9 mouse cellular contexts compared by ENCODE assay signal in the genomic region with DNA sequence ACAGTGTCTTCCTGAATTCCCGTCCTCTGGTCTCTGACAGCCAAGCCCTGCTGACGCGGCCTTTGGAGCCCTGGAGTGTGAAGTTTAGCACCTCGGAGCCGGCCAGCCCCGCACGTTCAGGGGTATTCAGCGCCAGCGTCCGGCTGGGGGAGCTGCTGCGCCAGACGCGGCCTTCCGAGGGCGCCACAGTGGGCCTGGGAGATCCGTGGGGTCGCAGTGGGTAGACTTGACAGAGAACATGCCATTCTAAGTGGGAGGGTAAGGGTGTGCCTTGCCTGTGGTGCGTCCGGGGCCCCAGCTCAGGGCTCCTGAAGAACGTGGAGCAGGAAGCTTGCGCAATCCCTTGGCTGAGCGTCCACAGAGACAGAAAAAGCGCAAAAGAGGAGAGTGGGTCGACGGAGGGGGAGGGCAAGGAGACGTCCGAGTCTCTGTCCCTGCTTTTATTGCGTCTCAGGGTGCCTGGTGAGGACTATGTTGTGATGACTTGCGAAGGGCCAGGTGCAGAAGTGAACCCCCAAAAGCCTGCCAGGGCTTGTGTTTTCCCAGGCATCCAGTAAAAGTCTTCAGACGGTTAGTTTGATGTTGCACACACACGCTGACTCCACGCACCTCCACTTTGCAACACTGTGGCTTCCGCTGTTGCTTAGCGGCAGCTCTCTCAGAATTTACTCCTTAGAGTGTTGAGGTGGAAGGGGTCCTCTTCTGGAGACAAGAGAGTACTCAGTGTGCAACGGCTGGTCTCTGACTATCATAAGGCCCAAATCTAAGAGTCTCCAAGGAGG. TPM values are rescaled to one million over a fixed set of nuclear protein-coding genes. Genes with fewer than 3 reads are reported as not detected.
DNase-seq lines count a peak whose midpoint lies in the region; ATAC-seq lines count a peak whose summit lies in the region.
"Had no signal": no experiment of that assay in that cellular context is flagged by ENCODE, and none has a peak within 500 bp of the region (broad histone marks: within the 10 kb centered on the region; RNA-seq: fewer than 3 reads in every experiment).

No protein-coding gene starts in this region.

- DNase-seq in right cerebral cortex, postnatal 14 days = peak; percentile 29
- DNase-seq in right cerebral cortex, postnatal 4 days = no peak
- peak; percentile 55 to 62 for DNase-seq in cerebellum, postnatal 10 days
- peak; percentile 64 for DNase-seq in kidney, postnatal 10 days
- peak; percentile 75 for DNase-seq in lung, postnatal 25 days (ENCODE audit: low spot score)
- peak; percentile 72 for DNase-seq in testis, postnatal 10 days (ENCODE audit: low spot score)
- DNase-seq in right cerebral cortex, postnatal 25 days = no peak

- H3K9ac ChIP-seq in heart, embryonic 13.5 days = peak overlapping the region; percentile 47; the same call in 1 of the 2 replicates
- H3K9ac ChIP-seq: neural tube, embryonic 12.5 days had no signal

- H3K4me3 ChIP-seq in heart, embryonic 13.5 days = peak overlapping the region; percentile 11

- H3K9me3 ChIP-seq in heart, embryonic 13.5 days = no peaks in the 10 kb centered on the region
- H3K9me3 ChIP-seq: neural tube, embryonic 12.5 days had no signal

- peaks cover 48% of the 10 kb centered on the region for H3K27me3 ChIP-seq in heart, embryonic 13.5 days (replicated peaks)

- 4% methylated on average over 35 of the region's 35 CpGs for WGBS in heart, embryonic 13.5 days

- H3K36me3 ChIP-seq in heart, embryonic 13.5 days = peaks cover 5% of the 10 kb centered on the region; the same call in 1 of the 2 replicates
- H3K36me3 ChIP-seq: neural tube, embryonic 12.5 days had no signal

- ATAC-seq in heart, embryonic 13.5 days (ENCODE audit: extremely low read depth, insufficient number of reproducible peaks, low FRiP score, low TSS enrichment) = no peak

- no peak overlapping the region for H3K27ac ChIP-seq in heart, embryonic 13.5 days (replicated peaks)
- H3K27ac ChIP-seq: neural tube, embryonic 12.5 days had no signal

- H3K4me1 ChIP-seq in heart, embryonic 13.5 days = peaks cover 67% of the 10 kb centered on the region

- peak overlapping the region; percentile 44 for H3K4me2 ChIP-seq in heart, embryonic 13.5 days

RNA-seq across cellular contexts. Expression of a gene that starts 1.5 kb away (rescaled TPM):
- 8.0 and 9.5 TPM in 2 replicates for polyA plus RNA-seq in heart, embryonic 13.5 days (2015; fragmentation: Nextera tagmentation; extraction: Ambion mirVana)

RNA-seq across cellular contexts. Expression of a gene that starts 46.7 kb away (rescaled TPM):
- 6.1 and 7.0 TPM in 2 replicates for polyA plus RNA-seq in heart, embryonic 13.5 days (2015; fragmentation: Nextera tagmentation; extraction: Ambion mirVana)

Comparison
In these comparisons a context has a peak if more than half of its experiments do, and no peak if none do; other contexts are left out.
1. DNase-seq: peak in right cerebral cortex, postnatal 14 days (single experiment), cerebellum, postnatal 10 days (2 of 2), kidney, postnatal 10 days (single experiment), lung, postnatal 25 days (single experiment) and testis, postnatal 10 days (single experiment); none in right cerebral cortex, postnatal 4 days (single experiment) and right cerebral cortex, postnatal 25 days (single experiment).